Mouse (Mus musculus): ENCODE measurements around the gene 1700016D06Rik. TPM values are rescaled to one million over a fixed set of nuclear protein-coding genes. Genes with fewer than 3 reads are reported as not detected.

Gene 1700016D06Rik
- polyA plus RNA-seq, 1 experiment from 2014 or later = not detected

DNA sequence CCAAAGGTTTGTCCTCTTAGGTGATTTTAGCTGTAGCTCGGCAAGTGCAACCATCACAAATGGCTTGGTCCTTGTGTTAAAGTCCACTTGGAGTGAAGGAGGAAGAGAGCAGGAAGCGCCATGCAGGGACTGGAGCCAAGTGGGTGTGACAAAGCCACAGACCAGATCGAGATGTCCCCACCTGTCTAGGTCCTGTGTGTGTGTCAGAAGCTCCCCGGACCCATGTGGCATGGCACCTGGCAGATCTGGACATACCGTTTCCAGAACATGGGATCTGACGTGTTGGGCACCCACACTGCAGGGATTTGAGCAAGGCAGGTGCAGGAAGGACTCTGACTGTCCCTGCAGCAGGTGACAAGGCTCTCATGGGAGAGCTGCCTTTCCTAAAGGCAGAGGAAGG, 565 bp upstream of the 1700016D06Rik start:
- H3K4me3 ChIP-seq = no peak overlapping the region
- peaks cover 26% of the 10 kb centered on the region for H3K4me1 ChIP-seq
- H3K36me3 ChIP-seq = no peaks in the 10 kb centered on the region
- H3K27me3 ChIP-seq (replicated peaks) = peaks cover 6% of the 10 kb centered on the region
- no peak overlapping the region for H3K9ac ChIP-seq
- no peak for ATAC-seq (ENCODE audit: extremely low read depth, insufficient number of reproducible peaks, low FRiP score, low TSS enrichment)
- H3K9me3 ChIP-seq = no peaks in the 10 kb centered on the region
- H3K27ac ChIP-seq (replicated peaks) = no peak overlapping the region
- WGBS = 77% methylated on average over 6 of the region's 6 CpGs
- H3K4me2 ChIP-seq = no peak overlapping the region

DNA sequence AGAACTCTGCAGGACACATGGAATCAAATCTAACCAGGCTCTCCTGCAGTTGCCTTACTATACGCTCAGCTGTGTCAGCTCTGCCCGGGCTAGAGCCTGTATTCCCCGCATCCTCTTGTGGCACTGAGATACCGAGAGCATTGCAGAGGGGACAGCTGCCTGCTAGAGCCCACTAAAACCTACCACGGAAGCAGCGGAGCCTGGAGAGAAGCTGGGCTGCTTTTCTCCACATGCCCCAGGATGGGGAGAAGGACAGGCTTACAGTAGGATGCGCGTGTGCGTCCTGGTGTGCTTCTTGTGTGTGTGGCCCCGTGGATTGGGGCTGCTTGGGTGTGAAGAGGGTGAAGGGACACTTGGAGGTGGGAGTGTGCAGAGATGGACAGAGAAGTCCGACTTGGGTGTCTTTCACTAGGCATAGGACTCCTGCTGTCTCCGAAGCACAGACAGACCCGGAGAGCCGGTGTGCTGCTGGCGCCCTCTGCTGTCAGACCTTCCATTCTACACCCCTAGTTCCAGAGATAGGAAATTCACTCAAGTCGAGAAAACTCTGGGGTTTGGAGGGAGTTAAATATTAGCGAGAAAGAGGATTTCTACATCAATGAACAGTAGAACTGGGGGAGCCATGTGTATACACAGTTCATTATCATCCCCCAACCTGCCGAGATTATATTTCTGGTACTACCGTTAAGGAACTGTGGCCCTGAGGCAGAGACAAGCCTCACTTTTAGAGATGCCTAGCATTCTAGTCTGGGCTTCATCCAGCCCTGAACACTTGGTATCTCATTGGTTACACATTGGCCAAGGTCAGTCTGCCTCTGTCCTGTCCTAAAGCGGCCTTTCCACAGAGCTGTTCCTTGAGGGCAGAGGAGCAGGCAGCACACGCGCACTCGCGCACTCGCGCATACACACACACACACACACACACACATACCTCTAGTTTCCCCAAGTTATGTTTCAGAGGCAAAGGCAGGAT, 517 bp downstream of the 1700016D06Rik start:
- H3K27ac ChIP-seq (replicated peaks) = 0 out of 2 replicates have a peak overlapping the region, but pooled peaks have one; percentile 29
- peak overlapping the region; percentile 67 for H3K9ac ChIP-seq
- peak overlapping the region; percentile 36 for H3K4me3 ChIP-seq
- WGBS = 33% methylated on average over 26 of the region's 26 CpGs
- H3K9me3 ChIP-seq = no peaks in the 10 kb centered on the region
- ATAC-seq (ENCODE audit: extremely low read depth, insufficient number of reproducible peaks, low FRiP score, low TSS enrichment) = peak; percentile 56; the same call in 1 of the 2 replicates
- peaks cover 6% of the 10 kb centered on the region for H3K27me3 ChIP-seq (replicated peaks)
- H3K36me3 ChIP-seq = no peaks in the 10 kb centered on the region
- H3K4me2 ChIP-seq = peak overlapping the region; percentile 65
- peaks cover 20% of the 10 kb centered on the region for H3K4me1 ChIP-seq

DNA sequence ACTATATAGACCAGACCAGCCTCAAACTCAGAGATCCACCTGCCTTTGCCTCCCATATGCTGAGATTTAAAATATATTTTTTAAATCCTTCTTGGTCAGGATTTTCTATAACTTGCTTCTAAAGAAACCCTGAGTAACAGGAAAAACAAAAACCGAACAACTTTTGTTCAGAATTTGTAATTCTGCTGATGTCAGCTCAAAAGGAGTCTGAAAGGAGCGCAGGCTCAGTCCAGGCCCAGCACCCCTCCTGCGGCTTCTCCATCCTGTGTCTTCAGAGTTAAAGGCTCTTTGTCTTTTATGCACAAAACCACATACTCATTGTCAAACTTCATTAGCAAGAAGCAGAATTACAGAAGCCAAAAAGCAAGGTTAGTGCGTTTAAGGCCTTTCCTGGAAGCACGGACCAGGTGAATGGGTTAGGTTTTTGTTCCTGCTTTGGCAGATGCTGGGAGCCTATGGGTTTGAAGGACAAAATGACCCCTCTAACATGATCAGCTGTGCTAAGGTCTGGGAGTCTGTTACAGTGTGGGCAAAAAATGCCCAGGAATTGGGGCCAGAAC, 1.3 kb downstream of the 1700016D06Rik start:
- Histone ChIP-seq H3K4me2 (no peak overlapping the region), H3K36me3 (no peaks in the 10 kb centered on the region), H3K4me3 (no peak overlapping the region), H3K9ac (peak overlapping the region; percentile 67; the same call in 1 of the 2 replicates), H3K9me3 (no peaks in the 10 kb centered on the region), H3K4me1 (peaks cover 14% of the 10 kb centered on the region), H3K27me3 (replicated peaks) (peaks cover 10% of the 10 kb centered on the region), H3K27ac (replicated peaks) (no peak overlapping the region)
- no peak for ATAC-seq (ENCODE audit: extremely low read depth, insufficient number of reproducible peaks, low FRiP score, low TSS enrichment)
- 79% methylated on average over 5 of the region's 5 CpGs for WGBS

DNA sequence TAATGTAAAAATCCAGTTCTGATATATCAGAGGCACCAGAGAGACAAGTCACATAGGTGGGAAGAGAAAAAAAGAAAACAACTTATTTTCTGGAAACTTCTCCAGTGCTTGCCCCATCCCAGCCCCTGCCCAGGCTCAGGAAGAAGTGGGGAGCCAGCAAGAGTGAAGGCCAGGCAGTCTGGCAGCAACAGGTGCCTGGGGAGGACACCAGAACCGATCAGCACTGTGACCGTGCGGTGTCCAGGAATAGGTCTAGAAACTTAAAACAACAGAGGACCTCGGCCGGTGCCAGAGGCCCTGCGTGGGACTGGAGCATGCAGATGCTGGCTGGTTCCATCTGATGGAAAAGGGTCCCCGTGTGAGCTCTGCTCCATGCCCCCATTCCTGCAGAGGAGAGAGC, 3.4 kb downstream of the 1700016D06Rik start:
- peaks cover 10% of the 10 kb centered on the region for H3K27me3 ChIP-seq (replicated peaks)
- no peak overlapping the region for H3K9ac ChIP-seq
- H3K4me3 ChIP-seq = no peak overlapping the region
- H3K4me2 ChIP-seq = no peak overlapping the region
- peaks cover 22% of the 10 kb centered on the region for H3K4me1 ChIP-seq
- 70% methylated on average over 7 of the region's 7 CpGs for WGBS
- no peaks in the 10 kb centered on the region for H3K36me3 ChIP-seq
- H3K9me3 ChIP-seq = no peaks in the 10 kb centered on the region
- no peak overlapping the region for H3K27ac ChIP-seq (replicated peaks)
- no peak for ATAC-seq (ENCODE audit: extremely low read depth, insufficient number of reproducible peaks, low FRiP score, low TSS enrichment)

DNA sequence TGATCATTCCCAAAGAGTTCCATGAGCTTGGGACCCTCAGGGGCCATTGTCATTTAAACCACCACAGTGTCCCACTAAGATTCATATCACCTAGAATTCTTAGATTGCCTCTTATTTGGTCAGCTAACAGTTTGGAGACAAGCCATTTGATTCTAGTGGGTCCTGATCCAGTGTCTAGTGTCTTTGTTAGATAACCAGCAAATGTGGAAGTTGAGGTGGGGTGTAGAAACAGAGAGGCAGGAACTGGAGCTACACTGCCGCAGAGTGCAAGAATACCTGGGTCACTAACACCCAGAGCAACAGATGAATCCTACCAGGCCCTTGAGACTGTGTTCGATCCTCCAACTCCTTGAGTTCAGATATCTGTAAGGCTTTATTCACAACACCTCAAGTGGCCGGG, 4.7 kb downstream of the 1700016D06Rik start:
- ATAC-seq (ENCODE audit: extremely low read depth, insufficient number of reproducible peaks, low FRiP score, low TSS enrichment) = no peak
- Histone ChIP-seq H3K27ac (replicated peaks) (no peak overlapping the region), H3K9ac (no peak overlapping the region), H3K4me3 (no peak overlapping the region), H3K9me3 (no peaks in the 10 kb centered on the region), H3K27me3 (replicated peaks) (peaks cover 10% of the 10 kb centered on the region), H3K4me2 (no peak overlapping the region), H3K4me1 (peaks cover 27% of the 10 kb centered on the region), H3K36me3 (no peaks in the 10 kb centered on the region)
- WGBS = 75% methylated on average over 3 of the region's 3 CpGs

DNA sequence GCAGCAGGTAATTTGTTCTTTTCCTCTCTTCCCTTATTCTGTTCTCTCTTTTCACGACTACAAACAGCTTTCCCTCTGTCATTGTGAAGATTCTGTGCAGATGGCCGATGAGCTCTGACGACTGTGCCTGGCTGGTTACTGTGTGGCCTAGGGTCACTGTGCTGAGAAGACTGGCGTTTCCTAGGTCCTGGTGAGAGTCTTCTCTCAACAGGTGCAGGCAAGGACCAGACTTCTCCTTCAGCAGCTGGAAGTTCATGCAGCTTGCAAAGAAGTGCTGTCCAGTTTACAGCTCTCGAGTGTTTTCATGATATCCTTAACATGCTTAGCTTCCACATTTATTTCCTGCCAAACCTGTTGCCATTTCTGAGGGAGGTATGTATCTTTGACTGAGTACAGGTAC, 6.9 kb downstream of the 1700016D06Rik start:
- 64% methylated on average over 5 of the region's 5 CpGs for WGBS
- H3K9me3 ChIP-seq = no peaks in the 10 kb centered on the region
- H3K36me3 ChIP-seq = no peaks in the 10 kb centered on the region
- no peak overlapping the region for H3K27ac ChIP-seq (replicated peaks)
- no peak overlapping the region for H3K4me2 ChIP-seq
- peaks cover 18% of the 10 kb centered on the region for H3K4me1 ChIP-seq
- 0 out of 2 replicates have a peak, but pooled peaks cover 5% of the 10 kb centered on the region for H3K27me3 ChIP-seq (replicated peaks)
- no peak overlapping the region for H3K4me3 ChIP-seq
- no peak for ATAC-seq (ENCODE audit: extremely low read depth, insufficient number of reproducible peaks, low FRiP score, low TSS enrichment)
- H3K9ac ChIP-seq = no peak overlapping the region

DNA sequence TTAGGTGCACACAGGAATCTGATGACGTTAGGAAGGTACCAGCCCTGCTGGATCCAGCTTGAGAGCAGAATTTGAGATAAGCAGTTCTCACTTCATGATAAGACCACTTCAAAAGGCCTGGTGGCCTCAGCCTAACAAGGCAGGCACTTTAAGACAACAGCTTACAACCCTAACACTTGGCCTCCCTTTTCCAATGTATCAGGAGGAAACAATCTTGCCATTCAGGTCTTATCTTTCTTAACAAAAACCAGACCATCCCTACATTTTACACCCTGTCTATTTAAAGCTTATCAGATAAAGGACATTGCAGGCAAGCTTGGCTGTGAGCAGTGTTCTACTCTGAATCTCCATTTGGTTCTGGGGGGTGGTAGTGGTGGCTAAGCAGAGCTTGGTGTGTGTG, 8.4 kb downstream of the 1700016D06Rik start:
- no peak for ATAC-seq (ENCODE audit: extremely low read depth, insufficient number of reproducible peaks, low FRiP score, low TSS enrichment)
- no peak overlapping the region for H3K9ac ChIP-seq
- H3K27me3 ChIP-seq (replicated peaks) = 0 out of 2 replicates have a peak, but pooled peaks cover 5% of the 10 kb centered on the region
- no peak overlapping the region for H3K4me2 ChIP-seq
- no peak overlapping the region for H3K4me3 ChIP-seq
- WGBS = 9% methylated on average over 1 of the region's 1 CpGs
- H3K36me3 ChIP-seq = no peaks in the 10 kb centered on the region
- H3K9me3 ChIP-seq = no peaks in the 10 kb centered on the region
- H3K4me1 ChIP-seq = peaks cover 18% of the 10 kb centered on the region
- no peak overlapping the region for H3K27ac ChIP-seq (replicated peaks)

DNA sequence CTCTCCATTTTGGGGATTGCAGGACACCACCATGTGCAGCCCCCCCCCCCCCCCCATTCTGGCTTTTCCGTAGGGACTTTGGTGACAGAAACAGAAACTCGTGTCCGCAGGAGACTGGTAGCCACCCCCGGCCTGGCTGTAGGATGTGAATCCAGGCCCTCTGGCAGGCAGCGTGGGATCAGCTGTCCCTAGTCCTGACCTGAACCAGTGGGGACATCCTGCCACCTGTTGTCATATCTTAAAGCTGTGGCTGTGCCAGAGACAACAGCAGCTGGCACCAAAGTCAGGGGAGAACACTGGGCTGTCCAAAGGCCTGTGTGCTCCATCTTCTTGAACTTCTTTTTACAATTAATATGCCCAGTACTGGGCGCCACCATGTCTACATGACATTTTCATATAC, 9.1 kb downstream of the 1700016D06Rik start:
- WGBS = 71% methylated on average over 6 of the region's 6 CpGs
- H3K36me3 ChIP-seq = no peaks in the 10 kb centered on the region
- ATAC-seq (ENCODE audit: extremely low read depth, insufficient number of reproducible peaks, low FRiP score, low TSS enrichment) = no peak
- H3K4me3 ChIP-seq = no peak overlapping the region
- peaks cover 18% of the 10 kb centered on the region for H3K4me1 ChIP-seq
- H3K27me3 ChIP-seq (replicated peaks) = 0 out of 2 replicates have a peak, but pooled peaks cover 5% of the 10 kb centered on the region
- H3K4me2 ChIP-seq = no peak overlapping the region
- no peak overlapping the region for H3K27ac ChIP-seq (replicated peaks)
- H3K9me3 ChIP-seq = no peaks in the 10 kb centered on the region
- H3K9ac ChIP-seq = no peak overlapping the region

DNA sequence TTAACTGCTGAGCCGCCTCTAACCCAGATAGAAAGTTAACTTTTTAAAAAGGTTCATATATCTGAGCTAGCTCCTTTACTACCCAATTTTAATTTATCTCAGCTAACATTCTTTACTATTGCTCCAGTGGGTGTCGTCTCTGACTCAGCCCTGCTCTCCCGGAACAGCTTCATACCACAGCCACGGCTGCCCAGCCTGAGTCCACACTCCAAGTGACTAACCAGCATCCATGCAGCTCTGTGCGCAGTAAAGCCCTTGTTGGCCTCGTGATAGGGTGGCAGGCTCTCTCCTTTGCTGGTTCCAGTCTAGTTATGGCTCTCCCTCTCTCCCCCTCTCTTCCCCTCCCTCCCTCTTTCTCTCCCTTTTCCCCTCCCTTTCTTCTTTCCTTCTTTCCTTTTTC, 9.6 kb downstream of the 1700016D06Rik start:
- Histone ChIP-seq H3K4me2 (no peak overlapping the region), H3K4me1 (peaks cover 18% of the 10 kb centered on the region), H3K9ac (no peak overlapping the region), H3K27me3 (replicated peaks) (0 out of 2 replicates have a peak, but pooled peaks cover 5% of the 10 kb centered on the region), H3K4me3 (no peak overlapping the region), H3K36me3 (no peaks in the 10 kb centered on the region), H3K9me3 (no peaks in the 10 kb centered on the region), H3K27ac (replicated peaks) (no peak overlapping the region)
- WGBS = 81% methylated on average over 6 of the region's 6 CpGs
- no peak for ATAC-seq (ENCODE audit: extremely low read depth, insufficient number of reproducible peaks, low FRiP score, low TSS enrichment)

DNA sequence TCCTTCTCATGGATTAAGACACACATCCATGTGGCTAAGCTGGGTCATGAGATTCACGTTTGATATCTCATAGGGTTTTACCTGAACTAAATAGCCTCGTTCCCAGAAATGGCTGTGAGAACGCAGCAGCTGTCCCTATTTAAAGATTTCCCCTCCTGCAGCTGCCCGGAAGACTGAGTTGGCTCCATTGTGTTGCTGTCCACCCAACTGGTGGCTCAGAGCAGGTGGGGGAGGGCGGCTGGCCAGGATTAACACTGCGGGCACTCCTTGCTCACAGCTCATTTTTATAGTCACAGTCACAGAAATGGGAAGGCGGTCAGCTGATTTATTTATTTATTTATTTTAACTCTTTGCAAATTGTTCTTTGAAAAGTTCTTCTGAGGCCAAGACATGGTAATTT, 10.9 kb downstream of the 1700016D06Rik start:
- no peak for ATAC-seq (ENCODE audit: extremely low read depth, insufficient number of reproducible peaks, low FRiP score, low TSS enrichment)
- H3K4me2 ChIP-seq = no peak overlapping the region
- WGBS = 53% methylated on average over 7 of the region's 7 CpGs
- no peaks in the 10 kb centered on the region for H3K36me3 ChIP-seq
- H3K27ac ChIP-seq (replicated peaks) = no peak overlapping the region
- H3K4me1 ChIP-seq = peaks cover 18% of the 10 kb centered on the region
- no peak overlapping the region for H3K4me3 ChIP-seq
- H3K27me3 ChIP-seq (replicated peaks) = 0 out of 2 replicates have a peak, but pooled peaks cover 3% of the 10 kb centered on the region
- H3K9me3 ChIP-seq = peaks cover 5% of the 10 kb centered on the region; the same call in 1 of the 2 replicates
- H3K9ac ChIP-seq = no peak overlapping the region

DNA sequence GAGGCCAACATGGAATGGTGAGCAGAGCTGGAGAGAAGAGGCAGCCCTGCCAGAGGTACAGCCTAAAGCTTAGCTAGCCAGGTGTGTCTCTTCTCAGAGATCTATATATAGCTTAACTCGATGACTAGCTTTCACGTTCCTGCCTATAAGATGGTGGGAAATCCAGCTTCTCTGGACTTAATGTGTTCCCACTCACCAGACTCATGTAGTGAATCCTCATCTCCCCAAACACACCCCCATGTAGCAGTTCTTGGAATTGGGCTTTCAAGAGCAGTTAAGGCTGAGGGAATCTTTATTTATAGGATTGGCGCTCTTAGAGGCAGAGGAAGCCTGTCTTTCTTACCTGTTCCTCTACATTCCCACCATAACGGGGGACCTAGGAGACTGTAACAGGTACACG, 13.6 kb downstream of the 1700016D06Rik start:
- 72% methylated on average over 5 of the region's 5 CpGs for WGBS
- Histone ChIP-seq H3K9ac (no peak overlapping the region), H3K36me3 (no peaks in the 10 kb centered on the region), H3K27ac (replicated peaks) (no peak overlapping the region), H3K4me1 (peaks cover 7% of the 10 kb centered on the region), H3K9me3 (peaks cover 5% of the 10 kb centered on the region; the same call in 1 of the 2 replicates), H3K4me3 (no peak overlapping the region), H3K27me3 (replicated peaks) (no peaks in the 10 kb centered on the region), H3K4me2 (no peak overlapping the region)
- no peak for ATAC-seq (ENCODE audit: extremely low read depth, insufficient number of reproducible peaks, low FRiP score, low TSS enrichment)
